Mouse (Mus musculus) intestine, postnatal 0 days (tissue): ENCODE measurements around the gene Tmem11. TPM values are rescaled to one million over a fixed set of nuclear protein-coding genes. Genes with fewer than 3 reads are reported as not detected.

Experiments
- ATAC-seq: fragments of 200-750 bp; cut with Nextera tagmentation; 2 replicates; pipeline ENCODE4 v1.8.0; 2017; ENCODE audit warnings: mild to moderate bottlenecking, moderate TSS enrichment, moderate library complexity
- H3K27ac ChIP-seq: fragments of 300-500 bp; sonication (generic); 2 replicates; pipeline ENCODE4 v1.5.1; 2014; ENCODE audit warnings: mild to moderate bottlenecking, low read depth, low read length, moderate library complexity
- H3K27me3 ChIP-seq: fragments of 300-500 bp; sonication (generic); replicated peaks from 2 replicates; pipeline ENCODE4 v1.6.1; 2014; ENCODE audit warnings: low read length, mixed read lengths; ENCODE audit not compliant: control insufficient read depth, insufficient read depth
- H3K36me3 ChIP-seq: fragments of 300-500 bp; sonication (generic); 2 replicates; pipeline ENCODE4 v1.6.1; 2014; ENCODE audit warnings: mild to moderate bottlenecking, moderate library complexity; ENCODE audit not compliant: control insufficient read depth, insufficient read depth
- H3K4me1 ChIP-seq: fragments of 300-500 bp; sonication (generic); replicated peaks from 2 replicates; pipeline ENCODE4 v1.6.1; 2014; ENCODE audit warnings: antibody characterized with exemption, low read length, mixed read lengths; ENCODE audit not compliant: control insufficient read depth, insufficient read depth
- H3K4me2 ChIP-seq: fragments of 300-500 bp; sonication (generic); replicated peaks from 2 replicates; pipeline ENCODE4 v1.6.1; 2014; ENCODE audit warnings: low read depth, mild to moderate bottlenecking, moderate library complexity
- H3K4me3 ChIP-seq: fragments of 300-500 bp; sonication (generic); 2 replicates; pipeline ENCODE4 v1.5.1; 2014; ENCODE audit warnings: low read depth, low read length
- H3K9ac ChIP-seq: fragments of 300-500 bp; sonication (generic); 2 replicates; pipeline ENCODE4 v1.6.1; 2014; ENCODE audit warnings: mild to moderate bottlenecking, low read depth, low read length
- H3K9me3 ChIP-seq: fragments of 300-500 bp; sonication (generic); 2 replicates; pipeline ENCODE4 v1.6.1; 2016; ENCODE audit warnings: mixed run types; ENCODE audit not compliant: control insufficient read depth
- CTCF ChIP-seq: sonication (generic); IDR thresholded peaks from 2 replicates; pipeline ENCODE4 v1.5.1; 2016; ENCODE audit warnings: low read depth, mild to moderate bottlenecking, control low read depth, antibody characterized with exemption, moderate library complexity
- WGBS: fragments of 180-500 bp; shearing (Covaris S2); extraction: QIAGEN DNeasy Blood & Tissue Kit; methylation state at CpG from one replicate; pipeline ENCODE4 v1.1.7; 2014; 5-methylcytosine and 5-hydroxymethylcytosine counted together
- polyA plus RNA-seq: library from polyadenylated mRNA; unstranded; fragments of >200 nt; fragmentation: Nextera tagmentation; extraction: Ambion mirVana; gene quantifications from 2 replicates; pipeline ENCODE4 v1.2.1, GENCODE M21; 2015

The Tmem11 gene
- polyA plus RNA-seq, 1 experiment from 2014 or later = 34.6 TPM

- Histone ChIP-seq H3K27me3 (no peaks in the 10 kb centered on the region), H3K4me2 (no peak overlapping the region), H3K9ac (no peak overlapping the region), H3K4me1 (0 out of 2 replicates have a peak, but pooled peaks cover 3% of the 10 kb centered on the region), H3K36me3 (peaks cover 29% of the 10 kb centered on the region), H3K4me3 (no peak overlapping the region), H3K27ac (no peak overlapping the region), H3K9me3 (no peaks in the 10 kb centered on the region)
- peak; percentile 45 for TF ChIP-seq CTCF
- ATAC-seq = no peak
- 73% methylated on average over 3 of the region's 3 CpGs for WGBS
These were observed 29.0 kb upstream of the Tmem11 start for GRCm38 (mm10) chr11:60908073-60908472.

GRCm38 (mm10) chr11:60906449-60906848 is 27.4 kb upstream of the Tmem11 start:
- no peaks in the 10 kb centered on the region for H3K4me1 ChIP-seq
- 91% methylated on average over 4 of the region's 4 CpGs for WGBS
- H3K4me2 ChIP-seq = no peak overlapping the region
- peaks cover 29% of the 10 kb centered on the region for H3K36me3 ChIP-seq
- no peak overlapping the region for H3K4me3 ChIP-seq
- no peak overlapping the region for H3K9ac ChIP-seq
- no peaks in the 10 kb centered on the region for H3K27me3 ChIP-seq
- H3K27ac ChIP-seq = no peak overlapping the region
- no peak for ATAC-seq
- TF ChIP-seq CTCF = no peak
- no peaks in the 10 kb centered on the region for H3K9me3 ChIP-seq

- Histone ChIP-seq H3K36me3 (peaks cover 29% of the 10 kb centered on the region), H3K4me1 (no peaks in the 10 kb centered on the region), H3K4me3 (no peak overlapping the region), H3K27ac (no peak overlapping the region), H3K27me3 (no peaks in the 10 kb centered on the region), H3K9me3 (no peaks in the 10 kb centered on the region), H3K9ac (no peak overlapping the region), H3K4me2 (no peak overlapping the region)
- 90% methylated on average over 10 of the region's 10 CpGs for WGBS
- ATAC-seq = no peak
- no peak for TF ChIP-seq CTCF
These were observed 26.5 kb upstream of the Tmem11 start for GRCm38 (mm10) chr11:60905407-60906120.

GRCm38 (mm10) chr11:60903661-60904061 is 24.6 kb upstream of the Tmem11 start:
- no peak for ATAC-seq
- no peak for TF ChIP-seq CTCF
- H3K4me1 ChIP-seq = no peaks in the 10 kb centered on the region

GRCm38 (mm10) chr11:60902486-60902885 is 23.4 kb upstream of the Tmem11 start:
- Histone ChIP-seq H3K27me3 (no peaks in the 10 kb centered on the region), H3K9me3 (no peaks in the 10 kb centered on the region), H3K9ac (no peak overlapping the region), H3K4me2 (no peak overlapping the region), H3K36me3 (peaks cover 29% of the 10 kb centered on the region), H3K4me3 (no peak overlapping the region), H3K27ac (no peak overlapping the region), H3K4me1 (no peaks in the 10 kb centered on the region)
- WGBS = 63% methylated on average over 4 of the region's 4 CpGs
- TF ChIP-seq CTCF = no peak
- ATAC-seq = no peak

More at GRCm38 (mm10) chr11:60903661-60904061, 24.6 kb upstream of the Tmem11 start:
- H3K4me2 ChIP-seq = no peak overlapping the region
- peaks cover 29% of the 10 kb centered on the region for H3K36me3 ChIP-seq
- no peak overlapping the region for H3K4me3 ChIP-seq
- WGBS = 90% methylated on average over 6 of the region's 6 CpGs
- H3K27ac ChIP-seq = no peak overlapping the region
- no peaks in the 10 kb centered on the region for H3K9me3 ChIP-seq
- no peak overlapping the region for H3K9ac ChIP-seq
- H3K27me3 ChIP-seq = no peaks in the 10 kb centered on the region

- H3K4me3 ChIP-seq = no peak overlapping the region
- 79% methylated on average over 7 of the region's 7 CpGs for WGBS
- H3K27ac ChIP-seq = no peak overlapping the region
- H3K9me3 ChIP-seq = no peaks in the 10 kb centered on the region
- no peak overlapping the region for H3K4me2 ChIP-seq
- TF ChIP-seq CTCF = no peak
- H3K4me1 ChIP-seq = no peaks in the 10 kb centered on the region
- H3K9ac ChIP-seq = no peak overlapping the region
- H3K36me3 ChIP-seq = peaks cover 26% of the 10 kb centered on the region
- H3K27me3 ChIP-seq = no peaks in the 10 kb centered on the region
- ATAC-seq = no peak
These were observed 22.9 kb upstream of the Tmem11 start for GRCm38 (mm10) chr11:60902001-60902400.
